Mouse (Mus musculus): Measurements from ENCODE around the gene Eml4.

GRCm38 (mm10) chr17:83378444-83378762, 27.7 kb downstream of the Eml4 start:
- TF ChIP-seq CTCF (IDR thresholded peaks at IDR 0.05; ENCODE audit: low read depth, low read length) (no peak), GATA1 (IDR thresholded peaks at IDR 0.05; ENCODE audit: borderline replicate concordance, low read length) (no peak), TAL1 (conservative IDR thresholded peaks at IDR 0.05; ENCODE audit: low read depth, low read length) (no peak), POLR2AphosphoS5 (IDR thresholded peaks at IDR 0.05; ENCODE audit: insufficient replicate concordance, low read depth, low read length) (no peak), GATA2 (IDR thresholded peaks at IDR 0.05; ENCODE audit: borderline replicate concordance, low read depth, low read length) (no peak)

All from G1E (cell line).